Mouse (Mus musculus) activated CD4-positive, CD25-positive, alpha-beta regulatory T cell (primary cell): ENCODE data around the gene Scnn1g. TPM values are rescaled to one million over a fixed set of nuclear protein-coding genes. Genes with fewer than 3 reads are reported as not detected.

Source experiments
- polyA plus RNA-seq, 2 experiments: library from polyadenylated mRNA; unstranded; fragments of 100-300 nt; shearing (Covaris generic); gene quantifications; one replicate each; pipeline ENCODE4 v1.2.1; 2017

Scnn1g gene
- under 1 TPM in 1 of 2 experiments, not detected in 1; 0.06 TPM for polyA plus RNA-seq

DNA sequence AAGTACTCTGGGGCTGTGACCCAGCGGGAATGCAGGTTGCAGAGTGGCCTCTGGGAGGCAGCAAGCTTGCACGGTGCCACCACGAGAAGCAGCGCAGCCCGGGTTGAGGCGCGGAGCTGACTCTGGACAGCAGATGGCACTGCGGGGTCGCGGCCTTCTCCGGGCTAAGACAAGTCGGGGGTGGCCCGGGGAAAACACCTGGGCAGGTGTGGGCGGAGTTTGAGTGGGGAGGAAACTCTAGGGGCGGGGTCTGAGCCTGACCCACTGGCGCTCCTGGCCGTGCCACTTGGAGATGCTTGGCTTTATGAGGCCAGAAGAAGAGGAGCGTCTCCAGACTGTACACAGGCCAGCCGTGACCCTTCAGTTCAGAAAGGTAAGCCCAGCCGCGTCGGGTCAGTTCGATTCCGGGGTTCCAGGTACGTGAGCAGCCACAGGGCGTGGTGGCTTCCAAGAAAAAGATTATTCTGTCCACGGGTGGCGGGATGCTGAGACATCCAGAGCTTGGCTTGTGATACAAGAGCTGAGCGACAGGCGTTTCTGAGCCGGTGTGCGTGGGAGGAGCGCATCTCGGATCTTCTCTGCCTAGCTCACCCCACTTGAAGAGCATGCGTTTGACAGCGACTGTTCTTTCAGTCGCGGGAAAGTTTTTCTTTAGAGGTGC, at the start of gene Scnn1g:
TSS of gene Scnn1g (plus strand) at position 309 of the 661 bp plus-strand sequence.

DNA sequence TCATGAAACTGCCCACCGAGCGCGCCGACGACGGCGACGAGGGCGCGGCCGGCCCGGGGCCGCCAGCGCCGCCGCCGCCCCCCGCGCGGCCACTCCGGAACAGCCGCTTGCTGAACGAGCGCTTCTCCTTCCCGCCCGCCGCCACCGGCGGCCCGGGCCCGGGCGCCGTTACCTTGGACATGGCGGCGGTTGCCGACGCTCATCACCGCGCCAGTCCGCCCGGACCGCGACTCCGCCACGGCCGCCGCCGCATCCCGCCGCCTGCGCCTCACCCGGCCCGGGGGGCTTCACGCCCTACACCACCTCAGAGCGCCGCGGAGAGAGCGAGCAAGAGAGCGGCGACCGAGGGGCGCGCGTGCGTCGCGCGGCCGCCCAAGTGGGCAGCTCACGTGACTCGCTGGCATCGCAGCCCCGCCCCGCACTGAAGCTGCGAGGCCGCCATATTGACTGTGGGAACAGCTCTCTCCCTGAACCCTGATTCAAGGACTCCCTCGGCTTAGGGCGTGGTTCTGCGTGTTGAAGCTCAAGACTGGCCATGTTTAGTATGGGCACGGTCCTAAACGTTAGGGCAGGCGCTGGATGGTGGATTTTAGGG, 27.1 kb upstream of the Scnn1g start, which contains the start of gene Usp31:
TSS of gene Usp31 (minus strand) at position 181 of the 595 bp plus-strand sequence.

Other genes starting within 250 kb of the Scnn1g start
- gene Usp31, start 27.2 kb upstream of the Scnn1g start, polyA plus RNA-seq = 1 to 10 TPM; 6.3 to 7.6 TPM
- under 1 TPM in 1 of 2 experiments, not detected in 1; 0.09 TPM for gene Scnn1b, start 130.6 kb downstream of the Scnn1g start, polyA plus RNA-seq
- 10 to 100 TPM; 11.6 to 12.3 TPM for gene Cog7, start 247.2 kb downstream of the Scnn1g start, polyA plus RNA-seq